Mouse (Mus musculus): ENCODE data around the gene Fam163a. TPM values are rescaled to one million over a fixed set of nuclear protein-coding genes. Genes with fewer than 3 reads are reported as not detected.

The Fam163a gene
- under 1 TPM in 1 of 2 experiments, not detected in 1; 0.01 TPM for polyA plus RNA-seq (2012; fragmentation: generic; extraction: Trizol)

DNA sequence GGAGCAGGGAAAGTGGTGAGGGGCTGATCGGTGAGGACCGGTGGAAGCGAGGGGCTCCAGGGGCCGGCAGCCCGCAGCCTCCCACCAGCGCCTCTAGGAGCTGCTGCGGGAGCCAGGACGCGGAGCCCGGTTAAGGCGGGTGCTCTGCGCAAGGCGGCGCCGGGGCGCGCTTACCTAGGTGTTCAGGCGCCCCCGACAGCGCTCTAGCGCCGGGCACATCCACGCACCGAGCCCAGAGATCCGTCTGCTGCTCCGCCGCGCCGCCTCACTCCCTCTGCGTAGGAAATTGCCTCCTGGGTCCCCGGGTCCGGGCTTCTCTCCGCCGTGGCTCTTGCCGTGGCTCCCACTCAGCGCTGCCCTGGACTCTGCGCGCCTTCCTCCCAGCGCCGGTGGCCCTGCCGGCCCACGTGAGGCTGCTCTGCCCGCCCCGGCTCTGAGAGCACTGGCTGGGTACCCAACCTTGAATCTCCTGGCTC lies at the start of gene Fam163a:
Gene Fam163a (minus strand): TSS at position 371 of the 476 bp plus-strand sequence.

DNA sequence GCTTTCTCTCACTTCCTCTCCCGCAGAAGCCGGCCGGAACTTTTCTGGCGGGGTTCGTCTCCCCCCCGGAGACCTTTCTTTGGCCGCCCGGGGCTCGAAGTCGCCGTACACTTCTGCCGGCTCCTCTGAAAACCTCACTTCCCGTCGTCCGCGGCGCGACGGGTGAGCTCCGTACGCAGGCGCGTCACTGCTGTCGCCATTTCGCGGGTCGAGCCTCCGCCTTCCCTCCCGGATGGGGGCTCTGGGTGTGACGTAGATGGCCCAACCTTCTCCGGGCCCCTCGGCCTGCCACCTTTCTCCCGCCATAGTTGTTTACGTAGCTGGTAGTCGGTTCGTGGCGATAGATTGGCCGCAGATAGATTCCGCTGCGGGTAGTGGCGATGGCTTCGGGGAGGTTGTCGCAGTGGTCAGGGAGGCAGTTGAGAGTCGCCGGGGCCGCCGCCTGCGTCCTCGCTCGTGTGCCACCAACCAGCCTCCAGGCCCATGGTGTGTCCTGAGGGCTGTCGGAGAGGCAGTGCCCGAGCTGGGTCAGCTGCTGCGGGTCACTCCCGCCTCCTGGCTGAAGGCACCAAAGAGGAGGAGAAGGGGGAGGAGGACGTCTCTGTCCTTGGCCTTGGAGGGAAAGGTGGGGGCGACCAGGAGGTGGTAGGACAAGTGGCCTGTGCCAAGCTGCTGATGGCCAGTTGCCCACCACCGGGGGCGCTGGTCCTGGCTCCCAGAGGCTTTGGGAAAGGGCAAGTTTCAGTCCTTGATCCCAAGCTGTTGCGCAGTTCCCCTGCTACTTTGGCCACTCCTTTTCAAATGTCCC lies 168.7 kb downstream of the Fam163a start, which contains the start of gene Tor1aip1:
Gene Tor1aip1 (minus strand): TSS at position 551 of the 808 bp plus-strand sequence.

DNA sequence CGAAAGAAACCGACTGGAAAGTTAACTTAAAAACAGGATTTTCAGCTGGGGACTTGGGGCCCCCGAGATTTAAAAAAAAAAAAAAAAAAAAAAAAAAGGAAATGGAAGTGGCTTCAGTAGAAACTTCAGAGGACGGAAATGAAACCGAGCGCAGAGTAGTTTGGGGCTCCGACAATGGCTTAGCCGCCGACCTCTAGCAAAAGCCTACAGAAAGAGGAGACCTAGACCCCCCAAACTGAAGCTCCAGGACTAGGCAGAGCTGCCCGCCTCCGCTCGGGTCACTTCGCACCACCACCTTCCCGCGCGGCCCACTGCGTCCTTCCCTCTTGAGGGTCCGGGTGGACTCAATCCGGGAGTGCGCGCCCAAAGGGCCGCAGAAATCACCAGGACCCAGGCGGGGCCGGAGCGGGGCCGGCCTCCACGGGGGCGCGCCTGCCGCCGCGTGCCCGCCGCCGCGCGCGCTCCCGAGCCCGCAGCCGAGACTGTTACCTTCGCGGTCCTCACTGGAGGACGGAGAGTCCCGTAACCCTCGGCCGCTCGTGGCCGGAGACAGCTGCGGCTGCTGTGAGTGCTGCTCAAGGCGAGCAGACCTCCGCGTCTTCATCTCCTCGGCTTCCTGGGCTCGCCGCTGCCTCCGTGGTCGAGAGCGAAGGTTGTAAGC lies 169.4 kb downstream of the Fam163a start, which contains the start of gene Tor1aip2:
Gene Tor1aip2 (plus strand): TSS at position 135 of the 661 bp plus-strand sequence.

Other genes with a start within 250 kb of the Fam163a start
- gene Cep350, start 231.8 kb downstream of the Fam163a start, polyA plus RNA-seq (2012; fragmentation: generic; extraction: Trizol), result 1 to 10 TPM in 1 of 2 experiments, under 1 TPM in 1; 0.21 to 1.8 TPM
- 10 to 100 TPM in 1 of 2 experiments, 1 to 10 TPM in 1; 5.6 to 26.4 TPM for gene Tor1aip2, start 169.6 kb downstream of the Fam163a start, polyA plus RNA-seq (2012; fragmentation: generic; extraction: Trizol)
- 10 to 100 TPM in 1 of 2 experiments, 1 to 10 TPM in 1; 5.8 to 27.6 TPM for gene Tor1aip1, start 168.5 kb downstream of the Fam163a start, polyA plus RNA-seq (2012; fragmentation: generic; extraction: Trizol)
- gene Tdrd5, start 98.6 kb upstream of the Fam163a start, polyA plus RNA-seq (2012; fragmentation: generic; extraction: Trizol), result not detected
- under 1 TPM in 1 of 2 experiments, not detected in 1; 0.04 TPM for gene Nphs2, start 105.7 kb upstream of the Fam163a start, polyA plus RNA-seq (2012; fragmentation: generic; extraction: Trizol)
- 1,000 to 10,000 TPM in 1 of 2 experiments, 100 to 1,000 TPM in 1; 666 to 1,300 TPM for gene Gm2000, start 161.0 kb upstream of the Fam163a start, polyA plus RNA-seq (2012; fragmentation: generic; extraction: Trizol)
- under 1 TPM; 0.05 to 0.26 TPM for gene Axdnd1, start 216.1 kb upstream of the Fam163a start, polyA plus RNA-seq (2012; fragmentation: generic; extraction: Trizol)